Mouse (Mus musculus): ENCODE measurements around the gene Gm12394.
A peak's percentile ranks its signal among the peaks of the same experiment; 100 is the strongest.
"Not testable (repeated sequence)": the region's sequence is repeated elsewhere in the genome, so short reads cannot be mapped to it uniquely, and the experiment has no call there.

The Gm12394 gene

GRCm38 (mm10) chr4:42856671-42857070 lies at the start of gene Gm12394:
Gene Gm12394, minus strand, starts transcription at chr4:42856771.
- not testable (repeated sequence) for DNase-seq (ENCODE audit: low spot score in 2 of 2)

- no peak for DNase-seq (ENCODE audit: low spot score in 2 of 2)
Observed at GRCm38 (mm10) chr4:42904966-42905365, 48.4 kb upstream of the Gm12394 start.

- DNase-seq (ENCODE audit: low spot score in 2 of 2) = no peak
Observed at GRCm38 (mm10) chr4:42904523-42904922, 48.0 kb upstream of the Gm12394 start.

GRCm38 (mm10) chr4:42903942-42904341 lies 47.4 kb upstream of the Gm12394 start:
- no peak for DNase-seq (ENCODE audit: low spot score in 2 of 2)

- DNase-seq (ENCODE audit: low spot score in 2 of 2) = no peak
Observed at GRCm38 (mm10) chr4:42902730-42903129, 46.2 kb upstream of the Gm12394 start.

- DNase-seq (ENCODE audit: low spot score in 2 of 2) = no peak
Observed at GRCm38 (mm10) chr4:42902174-42902573, 45.6 kb upstream of the Gm12394 start.

GRCm38 (mm10) chr4:42900878-42901277 lies 44.3 kb upstream of the Gm12394 start:
- peak; percentile 63 to 80 for DNase-seq (ENCODE audit: low spot score in 2 of 2)

- DNase-seq (ENCODE audit: low spot score in 2 of 2) = no peak
Observed at GRCm38 (mm10) chr4:42898914-42899313, 42.3 kb upstream of the Gm12394 start.

- no peak for DNase-seq (ENCODE audit: low spot score in 2 of 2)
Observed at GRCm38 (mm10) chr4:42895118-42895517, 38.5 kb upstream of the Gm12394 start.

GRCm38 (mm10) chr4:42891176-42891575 lies 34.6 kb upstream of the Gm12394 start:
- no peak for DNase-seq (ENCODE audit: low spot score in 2 of 2)

GRCm38 (mm10) chr4:42888806-42889205 lies 32.2 kb upstream of the Gm12394 start:
- no peak for DNase-seq (ENCODE audit: low spot score in 2 of 2)

GRCm38 (mm10) chr4:42886926-42887325 lies 30.4 kb upstream of the Gm12394 start:
- DNase-seq (ENCODE audit: low spot score in 2 of 2) = peak; percentile 45 to 71

- DNase-seq (ENCODE audit: low spot score in 2 of 2) = no peak
Observed at GRCm38 (mm10) chr4:42880677-42880948, 24.0 kb upstream of the Gm12394 start.

- DNase-seq (ENCODE audit: low spot score in 2 of 2) = no peak
Observed at GRCm38 (mm10) chr4:42879829-42880676, 23.5 kb upstream of the Gm12394 start.

GRCm38 (mm10) chr4:42877657-42878056 lies 21.1 kb upstream of the Gm12394 start:
- DNase-seq (ENCODE audit: low spot score in 2 of 2) = no peak

- DNase-seq (ENCODE audit: low spot score in 2 of 2) = peak in 1 of 2 experiments; percentile 48
Observed at GRCm38 (mm10) chr4:42876586-42877291, 20.2 kb upstream of the Gm12394 start.

- no peak for DNase-seq (ENCODE audit: low spot score in 2 of 2)
Observed at GRCm38 (mm10) chr4:42874134-42874533, 17.6 kb upstream of the Gm12394 start, which contains the start of gene Fam205c. Gene Fam205c, minus strand, starts transcription at chr4:42874234.

- no peak for DNase-seq (ENCODE audit: low spot score in 2 of 2)
Observed at GRCm38 (mm10) chr4:42872746-42873435, 16.3 kb upstream of the Gm12394 start.

- DNase-seq (ENCODE audit: low spot score in 2 of 2) = no peak
Observed at GRCm38 (mm10) chr4:42872151-42872550, 15.6 kb upstream of the Gm12394 start.

GRCm38 (mm10) chr4:42870748-42871147 lies 14.2 kb upstream of the Gm12394 start:
- DNase-seq (ENCODE audit: low spot score in 2 of 2) = no peak

- no peak for DNase-seq (ENCODE audit: low spot score in 2 of 2)
Observed at GRCm38 (mm10) chr4:42868193-42868592, 11.6 kb upstream of the Gm12394 start.

- DNase-seq (ENCODE audit: low spot score in 2 of 2) = no peak
Observed at GRCm38 (mm10) chr4:42867390-42867789, 10.8 kb upstream of the Gm12394 start.

Data from right cerebral cortex, postnatal 36 days (tissue).